Mouse (Mus musculus): ENCODE data around the gene Clybl.

Gene Clybl

GRCm38 (mm10) chr14:122413542-122413928 is 232.0 kb downstream of the Clybl start:
- DNase-seq (ENCODE audit: low read depth, low spot score) = no peak

- peak; percentile 88 for DNase-seq (ENCODE audit: low read depth, low spot score)
These were observed 233.3 kb downstream of the Clybl start for GRCm38 (mm10) chr14:122414786-122415185.

- DNase-seq (ENCODE audit: low read depth, low spot score) = peak; percentile 98
These were observed 234.8 kb downstream of the Clybl start for GRCm38 (mm10) chr14:122416166-122416771.

GRCm38 (mm10) chr14:122424441-122424840 is 242.9 kb downstream of the Clybl start:
- DNase-seq (ENCODE audit: low read depth, low spot score) = no peak

- DNase-seq (ENCODE audit: low read depth, low spot score) = no peak
These were observed 245.2 kb downstream of the Clybl start for GRCm38 (mm10) chr14:122426529-122427203.

GRCm38 (mm10) chr14:122427204-122427560 is 245.7 kb downstream of the Clybl start:
- no peak for DNase-seq (ENCODE audit: low read depth, low spot score)

- no peak for DNase-seq (ENCODE audit: low read depth, low spot score)
These were observed 246.2 kb downstream of the Clybl start for GRCm38 (mm10) chr14:122427654-122428053.

- peak; percentile 50 for DNase-seq (ENCODE audit: low read depth, low spot score)
These were observed 251.1 kb downstream of the Clybl start for GRCm38 (mm10) chr14:122432558-122432957.

- peak; percentile 84 for DNase-seq (ENCODE audit: low read depth, low spot score)
These were observed 252.5 kb downstream of the Clybl start for GRCm38 (mm10) chr14:122434039-122434438.

- no peak for DNase-seq (ENCODE audit: low read depth, low spot score)
These were observed 255.3 kb downstream of the Clybl start for GRCm38 (mm10) chr14:122436850-122437249.

GRCm38 (mm10) chr14:122449601-122450495 is 268.3 kb downstream of the Clybl start:
- DNase-seq (ENCODE audit: low read depth, low spot score) = peak; percentile 58

GRCm38 (mm10) chr14:122450496-122451382 is 269.2 kb downstream of the Clybl start, which contains the start of gene Gm5089:
TSS of gene Gm5089 (minus strand) at chr14:122451115.
- peak; percentile 32 for DNase-seq (ENCODE audit: low read depth, low spot score)

- DNase-seq (ENCODE audit: low read depth, low spot score) = no peak
These were observed 270.1 kb downstream of the Clybl start for GRCm38 (mm10) chr14:122451551-122452145.

Data from ES-CJ7 (cell line).